Mouse (Mus musculus) forebrain, postnatal 0 days (tissue): ENCODE measurements around the gene Osbpl9. TPM values are rescaled to one million over a fixed set of nuclear protein-coding genes. Genes with fewer than 3 reads are reported as not detected.
A peak's percentile ranks its signal among the peaks of the same experiment; 100 is the strongest.

Source experiments
- ATAC-seq: fragments of 200-750 bp; cut with Nextera tagmentation; 2 replicates; pipeline ENCODE4 v1.8.0; 2017; ENCODE audit warnings: mild to moderate bottlenecking, moderate library complexity
- DNase-seq: peaks from one replicate; pipeline ENCODE4 v3.0.0-alpha.2; 2015
- H3K27ac ChIP-seq: fragments of 300-500 bp; sonication (generic); 2 replicates; pipeline ENCODE4 v1.5.1; 2014; ENCODE audit warnings: low read depth, mild to moderate bottlenecking, antibody characterized with exemption, low read length, moderate library complexity, mixed read lengths
- H3K27me3 ChIP-seq: fragments of 300-500 bp; sonication (generic); 2 replicates; pipeline ENCODE4 v1.6.1; 2014; ENCODE audit warnings: mild to moderate bottlenecking, low read length, mixed read lengths; ENCODE audit not compliant: insufficient read depth
- H3K36me3 ChIP-seq: fragments of 300-500 bp; sonication (generic); 2 replicates; pipeline ENCODE4 v1.6.1; 2014; ENCODE audit warnings: mild to moderate bottlenecking, moderate library complexity; ENCODE audit not compliant: insufficient read depth
- H3K4me1 ChIP-seq: fragments of 300-500 bp; sonication (generic); 2 replicates; pipeline ENCODE4 v1.6.1; 2014; ENCODE audit warnings: antibody characterized with exemption; ENCODE audit not compliant: insufficient read depth
- H3K4me2 ChIP-seq: fragments of 300-500 bp; sonication (generic); 2 replicates; pipeline ENCODE4 v1.6.1; 2014; ENCODE audit warnings: low read depth, mild to moderate bottlenecking, moderate library complexity
- H3K4me3 ChIP-seq: fragments of 300-500 bp; sonication (generic); 2 replicates; pipeline ENCODE4 v1.5.1; 2014; ENCODE audit warnings: low read depth, low read length, mixed read lengths
- H3K9ac ChIP-seq: fragments of 300-500 bp; sonication (generic); 2 replicates; pipeline ENCODE4 v1.6.1; 2014; ENCODE audit warnings: mild to moderate bottlenecking
- H3K9me3 ChIP-seq: fragments of 300-500 bp; sonication (generic); 2 replicates; pipeline ENCODE4 v1.6.1; 2016; ENCODE audit warnings: low read length
- CTCF ChIP-seq: sonication (generic); IDR thresholded peaks from 2 replicates; pipeline ENCODE4 v1.5.1; 2016; ENCODE audit warnings: antibody characterized with exemption, control low read depth, low read depth
- WGBS: fragments of 180-500 bp; shearing (Covaris S2); extraction: QIAGEN DNeasy Blood & Tissue Kit; methylation state at CpG from one replicate; pipeline ENCODE4 v1.1.7; 2014; 5-methylcytosine and 5-hydroxymethylcytosine counted together
- polyA plus RNA-seq: library from polyadenylated mRNA; unstranded; fragments of >200 nt; fragmentation: Nextera tagmentation; extraction: Ambion mirVana; gene quantifications from 2 replicates; pipeline ENCODE4 v1.2.1, GENCODE M21; 2015
- total RNA-seq: library from RNA; depleted of rRNA; stranded (reverse); fragments of >200 nt; gene quantifications from 2 replicates; pipeline ENCODE4 v1.2.3, GENCODE M21; 2014

The Osbpl9 gene
- total and polyA plus RNA-seq, 2 experiments from 2014 or later = 53.6 to 86.4 TPM

DNA sequence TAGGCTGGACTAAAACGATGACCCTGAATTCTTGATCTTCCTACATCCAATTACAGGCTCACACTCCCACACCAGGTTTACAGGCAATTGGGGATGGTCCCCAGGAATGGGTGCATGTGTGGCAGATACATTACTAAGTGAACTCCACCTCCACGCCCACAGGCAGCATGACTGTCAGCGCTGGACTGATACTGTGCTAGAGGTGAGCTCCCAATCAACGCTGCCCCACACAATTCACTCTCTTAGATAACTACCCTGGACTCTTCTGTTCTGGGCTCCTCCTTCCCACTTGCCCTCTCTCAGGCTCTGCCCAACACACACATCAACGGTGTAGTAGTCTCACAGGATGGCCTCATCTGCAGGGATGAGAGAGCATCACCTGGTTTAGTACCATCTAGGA, 109.7 kb downstream of the Osbpl9 start:
- no peaks in the 10 kb centered on the region for H3K9me3 ChIP-seq
- ATAC-seq = no peak
- TF ChIP-seq CTCF = no peak
- H3K4me3 ChIP-seq = no peak overlapping the region
- H3K4me1 ChIP-seq = no peaks in the 10 kb centered on the region; the same call in 1 of the 2 replicates
- no peak overlapping the region for H3K27ac ChIP-seq
- H3K4me2 ChIP-seq = no peak overlapping the region
- no peaks in the 10 kb centered on the region for H3K36me3 ChIP-seq
- no peak for DNase-seq
- H3K9ac ChIP-seq = no peak overlapping the region
- no peaks in the 10 kb centered on the region for H3K27me3 ChIP-seq
- WGBS = 92% methylated on average over 5 of the region's 5 CpGs

DNA sequence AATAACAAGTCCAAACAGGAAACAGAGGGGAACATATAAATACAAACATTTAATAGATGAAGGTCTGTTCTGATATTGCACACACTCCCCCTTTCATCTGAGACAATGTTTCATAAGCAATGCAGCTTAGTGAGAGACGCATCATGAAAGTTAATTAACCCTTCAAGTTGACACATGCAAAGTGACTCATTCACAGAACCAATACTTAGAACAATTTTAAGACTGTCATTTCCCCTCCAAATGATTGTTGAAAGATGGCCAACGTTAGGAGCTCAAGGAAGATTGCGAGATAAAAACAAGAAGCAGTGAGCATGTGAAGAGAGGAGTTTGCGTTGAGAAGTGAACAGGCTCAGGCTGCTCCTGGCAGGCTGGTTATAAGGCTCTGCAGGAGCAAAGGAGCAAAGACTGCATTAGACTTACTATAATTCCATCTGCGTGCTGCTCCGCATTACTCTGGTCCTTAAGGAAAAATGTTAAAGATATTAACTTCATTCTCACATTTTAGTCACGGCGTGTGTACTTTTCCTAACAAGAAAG, 110.8 kb downstream of the Osbpl9 start:
- H3K27me3 ChIP-seq = no peaks in the 10 kb centered on the region
- WGBS = 56% methylated on average over 8 of the region's 8 CpGs
- peak; percentile 26 for DNase-seq
- no peak overlapping the region for H3K9ac ChIP-seq
- no peak for TF ChIP-seq CTCF
- no peaks in the 10 kb centered on the region; the same call in 1 of the 2 replicates for H3K4me1 ChIP-seq
- H3K4me3 ChIP-seq = no peak overlapping the region
- H3K36me3 ChIP-seq = no peaks in the 10 kb centered on the region
- no peak overlapping the region for H3K4me2 ChIP-seq
- ATAC-seq = peak; percentile 74
- no peaks in the 10 kb centered on the region for H3K9me3 ChIP-seq
- H3K27ac ChIP-seq = no peak overlapping the region

DNA sequence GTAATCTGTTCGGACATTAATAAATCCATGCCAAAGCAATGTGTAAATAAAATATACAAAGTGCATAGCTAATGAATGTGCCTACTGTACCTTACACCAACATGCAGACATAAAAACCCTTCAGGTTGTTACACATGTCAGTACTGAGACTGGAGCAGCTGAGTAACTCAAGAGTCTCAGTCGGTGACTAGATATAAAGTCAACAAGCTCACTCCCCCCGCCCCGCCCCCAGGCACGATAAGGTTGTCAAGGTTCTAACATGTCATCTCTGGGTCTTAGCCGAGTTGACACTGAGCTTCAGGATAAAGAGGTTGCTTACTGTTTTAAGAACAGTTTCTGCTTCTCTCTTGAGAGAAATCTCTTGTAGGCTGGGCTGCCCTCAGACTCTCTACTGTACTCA, 112.1 kb downstream of the Osbpl9 start:
- H3K4me3 ChIP-seq = no peak overlapping the region

DNA sequence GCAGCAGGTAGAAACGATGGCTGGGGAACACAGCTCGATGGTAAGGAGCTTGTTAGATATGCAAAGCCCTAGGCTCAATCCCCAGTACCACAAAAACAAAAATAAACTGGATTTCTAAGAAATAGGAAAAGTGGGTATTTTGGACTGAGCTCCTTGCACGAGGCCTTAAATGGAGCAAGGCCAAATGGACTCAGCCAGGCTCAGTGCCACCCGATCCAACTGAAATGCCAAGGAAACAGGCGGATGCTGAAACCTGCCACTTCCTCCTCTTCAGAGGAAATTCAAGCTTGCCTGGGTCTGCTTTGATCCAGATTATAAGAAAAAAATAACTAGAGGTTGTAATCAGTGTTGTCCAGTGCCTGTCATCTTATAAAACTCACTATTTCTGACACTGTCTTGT, 112.9 kb downstream of the Osbpl9 start:
- Histone ChIP-seq H3K27ac (no peak overlapping the region), H3K9ac (no peak overlapping the region), H3K27me3 (no peaks in the 10 kb centered on the region), H3K4me1 (no peaks in the 10 kb centered on the region), H3K4me2 (no peak overlapping the region), H3K9me3 (no peaks in the 10 kb centered on the region), H3K4me3 (no peak overlapping the region), H3K36me3 (0 out of 2 replicates have a peak, but pooled peaks cover 3% of the 10 kb centered on the region)
- ATAC-seq (no peak), DNase-seq (no peak)
- TF ChIP-seq CTCF = no peak
- 78% methylated on average over 5 of the region's 5 CpGs for WGBS

More for the DNA sequence above, 112.1 kb downstream of the Osbpl9 start:
- ATAC-seq = no peak
- Histone ChIP-seq H3K4me1 (no peaks in the 10 kb centered on the region), H3K4me2 (no peak overlapping the region), H3K36me3 (0 out of 2 replicates have a peak, but pooled peaks cover 3% of the 10 kb centered on the region), H3K27ac (no peak overlapping the region), H3K27me3 (no peaks in the 10 kb centered on the region), H3K9me3 (no peaks in the 10 kb centered on the region), H3K9ac (no peak overlapping the region)
- no peak for TF ChIP-seq CTCF
- 94% methylated on average over 6 of the region's 6 CpGs for WGBS
- no peak for DNase-seq

DNA sequence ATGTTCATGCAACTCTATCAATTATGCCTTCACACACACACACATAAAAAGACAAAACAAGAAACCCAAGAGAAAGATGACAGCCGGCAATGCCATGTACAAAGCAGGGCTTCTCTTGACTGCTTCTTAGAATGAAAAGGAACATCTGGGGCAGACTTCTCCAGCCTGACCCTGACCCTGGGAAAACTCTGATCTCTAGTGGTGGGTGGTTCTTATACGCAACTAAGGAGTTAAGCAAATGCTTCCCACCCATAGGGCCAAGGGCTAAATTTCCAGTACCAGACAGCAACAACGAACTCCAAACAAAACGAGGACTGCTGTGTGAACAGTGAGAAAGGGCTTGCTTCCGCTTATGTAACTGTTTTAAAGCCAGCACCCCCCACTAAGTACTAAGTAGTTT, 122.0 kb downstream of the Osbpl9 start:
- H3K4me3 ChIP-seq = no peak overlapping the region
- H3K4me2 ChIP-seq = no peak overlapping the region
- no peak overlapping the region for H3K27ac ChIP-seq
- no peaks in the 10 kb centered on the region for H3K9me3 ChIP-seq
- no peak overlapping the region for H3K9ac ChIP-seq
- WGBS = 80% methylated on average over 5 of the region's 5 CpGs
- no peaks in the 10 kb centered on the region for H3K27me3 ChIP-seq
- peaks cover 27% of the 10 kb centered on the region for H3K36me3 ChIP-seq
- no peaks in the 10 kb centered on the region for H3K4me1 ChIP-seq
- ATAC-seq = no peak
- no peak for DNase-seq
- TF ChIP-seq CTCF = no peak

DNA sequence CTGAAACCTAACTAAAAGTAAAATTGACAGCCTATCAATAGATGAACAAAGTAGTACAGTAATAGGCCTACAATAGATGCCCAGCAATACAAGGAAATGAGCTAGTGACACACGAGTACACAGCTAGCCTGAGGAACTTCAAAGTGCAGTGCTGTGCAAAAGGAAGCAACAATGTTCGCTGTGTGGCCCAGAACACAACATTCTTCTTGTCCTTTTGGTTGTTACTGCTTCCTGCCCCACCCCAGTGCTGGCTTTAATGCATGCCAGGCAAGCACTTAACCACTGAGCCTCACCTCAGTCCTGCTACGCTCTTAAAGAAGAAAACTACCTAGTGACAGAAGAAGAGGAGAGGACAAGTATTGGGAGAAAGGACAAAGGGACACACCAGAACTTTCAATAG, 122.4 kb downstream of the Osbpl9 start:
- WGBS = 70% methylated on average over 3 of the region's 3 CpGs
- H3K4me1 ChIP-seq = no peaks in the 10 kb centered on the region
- no peak overlapping the region for H3K4me2 ChIP-seq
- no peak overlapping the region for H3K27ac ChIP-seq
- H3K9ac ChIP-seq = no peak overlapping the region
- ATAC-seq = no peak
- no peak for DNase-seq
- peaks cover 27% of the 10 kb centered on the region for H3K36me3 ChIP-seq
- TF ChIP-seq CTCF = no peak
- H3K27me3 ChIP-seq = no peaks in the 10 kb centered on the region
- H3K9me3 ChIP-seq = no peaks in the 10 kb centered on the region
- no peak overlapping the region for H3K4me3 ChIP-seq

DNA sequence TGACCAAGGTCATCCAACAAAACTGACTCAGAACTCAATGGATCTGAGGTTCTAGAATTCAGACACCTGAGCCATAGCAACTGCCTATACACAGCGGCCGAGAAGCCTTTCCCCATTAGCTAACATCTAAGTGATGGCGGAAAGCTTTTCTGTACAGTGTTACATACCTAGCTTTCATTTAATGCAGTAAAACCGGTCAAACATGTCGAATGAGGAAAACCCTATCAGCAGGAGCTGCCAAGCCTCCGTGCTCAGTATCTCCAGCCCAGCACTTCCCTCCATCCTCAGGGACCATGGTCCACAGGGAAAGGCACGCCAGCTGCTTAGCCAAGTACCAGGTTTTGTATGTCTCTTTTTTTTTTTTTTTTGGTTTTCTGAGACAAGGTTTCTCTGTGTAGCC, 123.1 kb downstream of the Osbpl9 start:
- no peak overlapping the region for H3K4me2 ChIP-seq
- peaks cover 27% of the 10 kb centered on the region for H3K36me3 ChIP-seq
- no peak overlapping the region for H3K27ac ChIP-seq
- 93% methylated on average over 7 of the region's 7 CpGs for WGBS
- H3K4me3 ChIP-seq = no peak overlapping the region
- no peaks in the 10 kb centered on the region for H3K4me1 ChIP-seq
- DNase-seq (no peak), ATAC-seq (no peak)
- H3K9ac ChIP-seq = no peak overlapping the region
- no peak for TF ChIP-seq CTCF
- no peaks in the 10 kb centered on the region for H3K9me3 ChIP-seq
- no peaks in the 10 kb centered on the region for H3K27me3 ChIP-seq
